Mouse (Mus musculus) midbrain, embryonic 12.5 days (tissue): ENCODE measurements at regions not wholly inside any gene's neighbourhood (a gene's known extent, or its start where the extent isn't known, plus 50 kb on each side); places are given as distances from the start of the nearest gene placed in this dataset.

Experiments
- ATAC-seq: fragments of 200-750 bp; cut with Nextera tagmentation; 2 replicates; pipeline ENCODE4 v1.8.0; 2017; ENCODE audit warnings: low read depth, moderate TSS enrichment, moderate library complexity; ENCODE audit not compliant: low FRiP score
- H3K27ac ChIP-seq: fragments of 300-500 bp; sonication (generic); replicated peaks from 2 replicates; pipeline ENCODE4 v1.5.1; 2016; ENCODE audit warnings: mild to moderate bottlenecking
- H3K27me3 ChIP-seq: fragments of 300-500 bp; sonication (generic); 2 replicates; pipeline ENCODE4 v1.6.1; 2016; ENCODE audit warnings: mild to moderate bottlenecking
- H3K36me3 ChIP-seq: fragments of 300-500 bp; sonication (generic); 2 replicates; pipeline ENCODE4 v1.6.1; 2016
- H3K4me1 ChIP-seq: fragments of 300-500 bp; sonication (generic); 2 replicates; pipeline ENCODE4 v1.6.1; 2016
- H3K4me2 ChIP-seq: fragments of 300-500 bp; sonication (generic); replicated peaks from 2 replicates; pipeline ENCODE4 v1.6.1; 2016; ENCODE audit warnings: mild to moderate bottlenecking, moderate library complexity
- H3K4me3 ChIP-seq: fragments of 300-500 bp; sonication (generic); 2 replicates; pipeline ENCODE4 v1.5.1; 2016; ENCODE audit warnings: mild to moderate bottlenecking
- H3K9ac ChIP-seq: fragments of 300-500 bp; sonication (generic); replicated peaks from 2 replicates; pipeline ENCODE4 v1.6.1; 2016; ENCODE audit warnings: mild to moderate bottlenecking, moderate library complexity
- H3K9me3 ChIP-seq: fragments of 300-500 bp; sonication (generic); 2 replicates; pipeline ENCODE4 v1.6.1; 2016; ENCODE audit warnings: mild to moderate bottlenecking
- WGBS: fragments of 180-500 bp; shearing (Covaris S2); methylation state at CpG from one replicate; pipeline ENCODE4 v1.1.7; 2016; 5-methylcytosine and 5-hydroxymethylcytosine counted together

DNA sequence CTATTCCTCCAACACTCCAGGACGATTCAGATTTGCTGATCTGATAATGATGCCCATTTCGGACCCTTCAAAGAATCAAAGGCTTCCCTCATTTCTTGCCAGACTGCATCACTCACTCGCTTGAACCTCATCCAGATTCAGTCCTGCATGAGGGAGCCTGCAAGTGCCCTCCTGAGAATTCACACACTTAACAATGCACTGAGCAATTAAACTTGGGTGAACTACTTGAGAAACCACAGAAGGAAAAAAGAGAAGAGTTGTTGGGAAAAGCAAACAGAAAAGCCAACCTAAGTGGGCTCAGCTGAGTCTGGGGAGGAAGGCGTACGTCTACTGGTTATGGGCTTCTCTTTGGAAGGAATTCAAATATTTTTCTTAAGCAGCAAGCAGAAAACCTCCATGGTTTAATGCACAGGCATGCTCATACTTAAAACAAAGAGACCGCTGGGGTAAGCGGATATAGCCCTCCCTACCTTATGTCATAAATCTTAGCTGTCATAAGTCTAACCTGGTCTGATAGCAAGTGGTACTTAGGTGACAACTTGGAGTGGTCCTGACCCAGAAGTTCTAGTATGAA, 343.6 kb upstream of the Jmjd1c start:
- Histone ChIP-seq H3K27ac (no peak overlapping the region), H3K4me3 (no peak overlapping the region), H3K9me3 (no peaks in the 10 kb centered on the region), H3K36me3 (no peaks in the 10 kb centered on the region), H3K9ac (no peak overlapping the region), H3K4me2 (no peak overlapping the region), H3K27me3 (no peaks in the 10 kb centered on the region), H3K4me1 (0 out of 2 replicates have a peak, but pooled peaks cover 4% of the 10 kb centered on the region)
- ATAC-seq = no peak
- 88% methylated on average over 7 of the region's 7 CpGs for WGBS

DNA sequence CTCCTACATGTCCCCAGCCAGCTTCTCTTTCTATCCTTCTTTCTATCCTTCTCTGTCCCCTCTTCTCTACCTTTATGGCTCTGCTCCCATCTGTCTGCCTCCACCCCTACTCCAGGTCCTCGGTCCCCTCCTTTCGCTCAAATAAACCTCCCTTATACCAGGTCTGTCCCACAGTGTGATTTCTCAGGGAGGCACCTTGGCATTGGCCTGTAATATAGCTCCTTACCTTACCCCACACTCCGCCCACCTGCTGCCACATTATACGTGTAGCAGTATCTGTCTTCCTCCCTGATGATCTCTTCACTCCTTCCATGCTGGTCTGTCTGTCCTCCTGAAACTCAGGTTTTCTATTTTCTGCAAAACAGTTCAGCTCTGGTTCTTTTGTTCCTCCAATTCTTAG, 339.1 kb upstream of the Jmjd1c start:
- no peaks in the 10 kb centered on the region for H3K4me1 ChIP-seq
- H3K4me2 ChIP-seq = no peak overlapping the region
- no peak overlapping the region for H3K9ac ChIP-seq
- H3K9me3 ChIP-seq = no peaks in the 10 kb centered on the region
- H3K27ac ChIP-seq = no peak overlapping the region
- H3K4me3 ChIP-seq = no peak overlapping the region
- no peaks in the 10 kb centered on the region for H3K36me3 ChIP-seq
- ATAC-seq = no peak
- H3K27me3 ChIP-seq = no peaks in the 10 kb centered on the region
- 92% methylated on average over 4 of the region's 4 CpGs for WGBS

DNA sequence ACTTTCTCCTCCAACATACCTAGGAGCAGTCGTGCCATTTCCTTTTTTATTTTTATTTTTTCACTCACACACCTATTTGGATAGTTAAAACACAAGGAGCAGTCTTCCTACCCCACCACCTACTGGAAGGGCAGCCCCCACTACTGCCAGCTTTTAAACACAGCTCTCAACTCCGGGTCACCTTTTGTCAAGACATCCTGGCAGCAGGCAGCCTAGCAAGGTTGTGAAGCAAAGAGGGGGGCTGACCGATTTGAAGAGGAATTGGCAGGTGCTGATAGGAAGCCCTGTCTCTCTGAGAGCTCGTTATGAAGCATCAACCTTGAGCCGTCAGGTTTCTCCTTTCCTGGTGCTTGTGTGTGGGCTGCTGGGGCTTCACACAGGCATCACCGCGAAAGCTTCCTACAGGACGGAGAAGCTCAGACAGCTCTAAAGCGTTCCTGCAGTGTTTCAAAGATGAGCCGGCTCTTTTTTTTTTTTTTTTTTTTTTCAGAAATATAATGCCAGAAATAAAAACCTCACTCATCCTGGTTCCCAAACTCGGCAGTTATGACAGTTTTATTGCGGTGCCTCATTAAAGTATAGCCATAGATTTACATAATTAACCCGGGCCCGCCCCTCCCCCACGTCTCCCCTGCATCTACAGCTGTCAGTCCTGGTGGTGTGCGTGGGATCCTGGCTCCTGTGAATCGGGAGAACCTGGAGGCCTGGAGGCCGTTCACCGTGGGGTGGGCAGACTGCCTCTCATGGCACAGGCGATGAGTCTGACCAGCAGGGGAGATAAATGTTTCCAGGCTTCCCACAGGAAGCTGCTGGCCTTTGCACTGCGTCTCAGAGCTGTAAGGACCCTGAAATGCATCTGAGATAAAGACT, 325.5 kb upstream of the Jmjd1c start:
- H3K4me3 ChIP-seq = no peak overlapping the region
- no peak overlapping the region for H3K9ac ChIP-seq
- H3K27me3 ChIP-seq = no peaks in the 10 kb centered on the region
- peak overlapping the region; percentile 38 for H3K4me2 ChIP-seq
- WGBS = 47% methylated on average over 21 of the region's 21 CpGs
- H3K4me1 ChIP-seq = peaks cover 5% of the 10 kb centered on the region; the same call in 1 of the 2 replicates
- no peak overlapping the region for H3K27ac ChIP-seq
- ATAC-seq = peak; percentile 58; the same call in 1 of the 2 replicates
- H3K9me3 ChIP-seq = peaks cover 16% of the 10 kb centered on the region
- H3K36me3 ChIP-seq = no peaks in the 10 kb centered on the region

DNA sequence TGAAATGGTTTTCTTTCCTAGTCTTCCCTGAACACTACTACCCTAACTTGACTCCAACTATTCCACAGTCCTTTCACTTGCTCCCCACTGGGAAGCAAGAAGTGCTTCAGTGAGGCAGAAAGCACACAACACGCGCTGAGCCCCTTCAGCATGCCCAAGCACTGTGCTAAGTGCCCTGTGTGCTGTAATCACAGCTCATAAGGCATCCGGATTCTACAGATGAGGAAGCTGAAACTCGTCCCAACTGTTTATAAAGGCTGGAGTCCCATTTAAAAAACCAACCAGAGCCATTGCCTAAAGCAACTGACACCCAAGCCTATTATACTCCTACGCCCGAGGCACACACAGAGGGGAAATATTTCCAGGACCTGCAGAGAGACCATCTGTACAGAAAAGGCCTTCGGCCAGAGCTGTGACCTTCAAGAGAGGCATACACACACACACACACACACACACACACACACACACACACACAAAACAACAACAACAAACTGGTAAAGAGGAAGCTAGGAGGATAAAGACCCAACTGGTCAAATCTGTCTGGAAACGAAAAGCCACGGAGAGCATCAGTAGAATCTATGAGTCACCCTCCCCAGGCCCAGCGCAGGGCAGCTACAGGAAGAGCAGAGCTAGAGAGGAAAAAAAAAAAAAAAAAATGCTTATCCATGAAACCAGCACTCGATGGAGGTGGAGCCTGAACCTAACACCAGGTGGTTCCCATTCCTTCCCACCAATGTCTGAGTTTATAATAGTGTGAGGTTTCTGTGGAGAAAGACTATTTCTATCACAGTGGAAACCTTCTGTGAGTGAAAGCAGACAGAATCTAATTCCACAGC, 315.4 kb upstream of the Jmjd1c start:
- no peak overlapping the region for H3K9ac ChIP-seq
- ATAC-seq = no peak
- no peaks in the 10 kb centered on the region for H3K27me3 ChIP-seq
- H3K27ac ChIP-seq = no peak overlapping the region
- no peaks in the 10 kb centered on the region for H3K4me1 ChIP-seq
- H3K4me3 ChIP-seq = no peak overlapping the region
- 80% methylated on average over 11 of the region's 11 CpGs for WGBS
- no peaks in the 10 kb centered on the region for H3K36me3 ChIP-seq
- H3K9me3 ChIP-seq = 0 out of 2 replicates have a peak, but pooled peaks cover 3% of the 10 kb centered on the region
- H3K4me2 ChIP-seq = no peak overlapping the region

DNA sequence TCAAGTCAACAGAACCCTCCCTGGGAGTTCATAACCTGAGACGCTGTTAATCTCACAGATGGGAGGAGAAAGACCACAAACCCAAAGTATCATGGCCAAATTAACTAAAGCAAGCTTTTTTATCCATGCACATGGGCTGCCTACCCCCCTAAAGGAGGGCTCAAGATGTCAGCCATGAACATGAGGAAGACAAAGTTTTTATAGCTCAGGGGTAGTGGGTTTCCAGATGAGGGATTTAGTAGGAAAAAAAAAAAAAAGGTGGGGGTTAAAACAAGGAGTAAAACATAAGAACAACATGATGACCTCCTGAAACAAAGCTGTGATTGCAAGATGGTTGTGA, 314.8 kb upstream of the Jmjd1c start:
- 72% methylated on average over 1 of the region's 1 CpGs for whole genome bisulfite sequencing
- no peak overlapping the region for H3K27ac ChIP-seq

DNA sequence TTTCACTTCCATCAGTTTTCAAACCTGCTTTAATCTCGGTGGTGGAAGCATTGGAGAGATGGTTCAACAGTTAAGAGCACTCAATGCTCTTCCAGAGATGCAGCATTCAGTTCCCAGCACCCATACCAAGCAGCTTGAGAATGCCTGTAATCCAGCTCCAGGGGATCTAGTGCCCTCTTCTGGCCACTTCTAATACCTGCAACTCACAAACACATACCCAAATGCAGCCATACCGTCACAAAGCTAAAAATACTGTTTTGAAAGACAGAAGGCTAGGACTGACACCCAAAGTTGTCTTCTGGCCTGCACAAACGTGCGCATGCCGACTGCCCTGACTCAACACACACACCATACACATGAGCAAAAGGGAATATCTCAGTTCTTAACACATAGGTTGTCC, 313.9 kb upstream of the Jmjd1c start:
- H3K9ac ChIP-seq = no peak overlapping the region
- H3K9me3 ChIP-seq = 0 out of 2 replicates have a peak, but pooled peaks cover 3% of the 10 kb centered on the region
- H3K4me3 ChIP-seq = no peak overlapping the region
- H3K36me3 ChIP-seq = no peaks in the 10 kb centered on the region
- no peaks in the 10 kb centered on the region for H3K4me1 ChIP-seq
- WGBS = 89% methylated on average over 5 of the region's 5 CpGs
- H3K4me2 ChIP-seq = no peak overlapping the region
- H3K27ac ChIP-seq = no peak overlapping the region
- ATAC-seq = no peak
- H3K27me3 ChIP-seq = no peaks in the 10 kb centered on the region

More for the DNA sequence above, 314.8 kb upstream of the Jmjd1c start:
- Histone ChIP-seq H3K9me3 (0 out of 2 replicates have a peak, but pooled peaks cover 3% of the 10 kb centered on the region), H3K4me3 (no peak overlapping the region), H3K9ac (no peak overlapping the region), H3K4me2 (no peak overlapping the region), H3K36me3 (no peaks in the 10 kb centered on the region), H3K4me1 (no peaks in the 10 kb centered on the region), H3K27me3 (no peaks in the 10 kb centered on the region)
- no peak for ATAC-seq

DNA sequence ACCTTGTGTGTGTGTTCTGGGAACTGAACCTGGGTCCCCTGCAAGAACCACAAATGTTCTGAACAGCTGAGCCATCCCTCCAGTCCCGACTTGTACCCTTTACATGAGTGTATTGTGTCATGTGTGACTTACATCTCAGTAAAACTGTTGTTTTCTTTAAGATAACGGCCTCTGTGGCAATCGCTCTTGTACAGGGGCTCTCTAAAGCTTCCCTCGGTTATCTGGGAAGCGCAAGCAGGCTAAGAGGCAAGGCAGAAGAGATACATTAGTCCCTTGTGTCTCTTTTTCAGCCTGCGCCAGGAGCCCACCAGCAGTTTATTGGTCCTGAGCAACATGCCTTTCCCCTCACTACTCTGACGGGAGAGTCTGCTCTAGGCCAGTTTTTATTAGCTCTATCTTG, 308.1 kb upstream of the Jmjd1c start:
- Histone ChIP-seq H3K9ac (no peak overlapping the region), H3K9me3 (no peaks in the 10 kb centered on the region), H3K4me1 (no peaks in the 10 kb centered on the region), H3K36me3 (no peaks in the 10 kb centered on the region), H3K4me2 (no peak overlapping the region), H3K4me3 (no peak overlapping the region), H3K27me3 (no peaks in the 10 kb centered on the region), H3K27ac (no peak overlapping the region)
- WGBS = 89% methylated on average over 7 of the region's 7 CpGs
- no peak for ATAC-seq

DNA sequence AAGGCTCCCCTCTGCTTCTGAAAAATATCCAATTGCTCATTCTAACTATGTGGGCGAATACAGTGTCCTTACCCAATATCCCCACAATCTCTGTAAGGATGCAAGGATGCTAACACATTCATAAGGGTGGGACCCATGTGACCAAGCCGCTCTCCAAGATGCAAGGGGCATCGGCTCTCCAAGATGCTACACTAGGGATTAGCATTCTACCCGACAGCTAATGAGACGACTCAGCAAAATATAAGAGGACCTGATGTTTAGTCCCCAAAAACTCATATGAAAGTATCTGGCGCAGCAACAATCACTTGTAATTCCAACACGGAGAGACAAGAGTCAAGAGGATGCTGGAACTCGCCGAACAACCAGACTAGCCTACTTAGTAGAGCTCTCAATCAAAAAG, 299.6 kb upstream of the Jmjd1c start:
- Histone ChIP-seq H3K27ac (no peak overlapping the region), H3K4me3 (no peak overlapping the region), H3K36me3 (no peaks in the 10 kb centered on the region), H3K9ac (no peak overlapping the region), H3K4me1 (peaks cover 4% of the 10 kb centered on the region; the same call in 1 of the 2 replicates), H3K4me2 (no peak overlapping the region), H3K9me3 (no peaks in the 10 kb centered on the region), H3K27me3 (no peaks in the 10 kb centered on the region)
- 91% methylated on average over 9 of the region's 9 CpGs for WGBS
- ATAC-seq = no peak

DNA sequence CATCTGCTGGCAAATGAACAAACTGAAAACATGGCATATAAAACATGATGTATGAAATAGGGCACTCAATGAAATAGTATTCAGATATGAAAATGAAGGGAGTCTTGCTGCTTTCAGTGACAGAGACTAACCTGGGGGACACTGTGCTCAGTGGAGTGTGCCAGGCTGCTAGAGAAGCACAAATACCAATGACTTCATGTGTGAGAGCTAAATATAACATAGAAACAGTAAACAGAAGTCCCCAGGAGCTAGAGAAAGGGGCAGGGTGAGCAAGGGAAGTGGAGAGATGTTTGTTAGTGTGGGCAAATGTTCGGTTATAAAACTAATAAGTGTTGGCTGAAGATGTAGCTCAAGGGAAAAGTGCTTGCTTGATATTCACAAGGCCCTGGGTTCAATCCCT, 293.2 kb upstream of the Jmjd1c start:
- Histone ChIP-seq H3K27me3 (no peaks in the 10 kb centered on the region), H3K9ac (no peak overlapping the region), H3K9me3 (peaks cover 5% of the 10 kb centered on the region; the same call in 1 of the 2 replicates), H3K36me3 (no peaks in the 10 kb centered on the region), H3K27ac (no peak overlapping the region), H3K4me3 (no peak overlapping the region), H3K4me1 (no peaks in the 10 kb centered on the region), H3K4me2 (no peak overlapping the region)
- WGBS = 89% methylated on average over 1 of the region's 1 CpGs
- no peak for ATAC-seq

DNA sequence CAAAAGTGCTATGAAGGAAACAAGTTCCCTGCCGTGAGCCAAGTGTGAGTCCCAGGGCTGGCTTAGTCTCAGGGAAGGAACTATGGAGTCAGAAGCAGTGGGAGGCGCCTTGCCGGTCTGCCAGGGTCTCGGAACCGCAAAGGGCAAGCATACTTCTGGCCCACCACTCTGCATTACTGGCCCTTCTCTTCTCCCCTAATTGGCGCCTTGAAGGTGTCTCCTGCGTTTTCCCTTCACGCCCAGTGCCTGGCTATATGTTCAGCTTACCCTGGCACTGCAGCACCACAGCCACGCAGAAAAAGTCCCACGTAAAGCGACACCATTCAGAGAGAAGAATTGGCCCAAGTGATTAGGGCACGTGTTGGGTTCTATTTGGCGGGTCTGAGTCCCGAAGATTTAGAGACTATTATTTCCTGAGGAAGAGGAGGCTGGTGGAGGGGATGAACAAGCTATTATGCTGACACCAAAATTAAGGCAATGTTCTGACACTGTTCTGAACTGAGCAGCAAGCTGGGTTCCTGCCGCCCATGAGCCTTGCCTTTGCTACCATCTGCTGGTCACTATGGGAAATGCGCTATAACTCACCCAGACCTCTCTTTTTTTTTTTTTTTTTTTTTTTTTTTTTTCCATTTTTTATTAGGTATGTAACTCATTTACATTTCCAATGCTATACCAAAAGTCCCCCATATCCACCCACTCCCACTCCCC, 288.5 kb upstream of the Jmjd1c start:
- no peak overlapping the region for H3K4me2 ChIP-seq
- H3K36me3 ChIP-seq = no peaks in the 10 kb centered on the region
- H3K27me3 ChIP-seq = no peaks in the 10 kb centered on the region
- H3K4me1 ChIP-seq = no peaks in the 10 kb centered on the region
- H3K27ac ChIP-seq = no peak overlapping the region
- 49% methylated on average over 16 of the region's 16 CpGs for WGBS
- H3K4me3 ChIP-seq = no peak overlapping the region
- peak; percentile 73; the same call in 1 of the 2 replicates for ATAC-seq
- H3K9me3 ChIP-seq = peaks cover 5% of the 10 kb centered on the region; the same call in 1 of the 2 replicates
- no peak overlapping the region for H3K9ac ChIP-seq

DNA sequence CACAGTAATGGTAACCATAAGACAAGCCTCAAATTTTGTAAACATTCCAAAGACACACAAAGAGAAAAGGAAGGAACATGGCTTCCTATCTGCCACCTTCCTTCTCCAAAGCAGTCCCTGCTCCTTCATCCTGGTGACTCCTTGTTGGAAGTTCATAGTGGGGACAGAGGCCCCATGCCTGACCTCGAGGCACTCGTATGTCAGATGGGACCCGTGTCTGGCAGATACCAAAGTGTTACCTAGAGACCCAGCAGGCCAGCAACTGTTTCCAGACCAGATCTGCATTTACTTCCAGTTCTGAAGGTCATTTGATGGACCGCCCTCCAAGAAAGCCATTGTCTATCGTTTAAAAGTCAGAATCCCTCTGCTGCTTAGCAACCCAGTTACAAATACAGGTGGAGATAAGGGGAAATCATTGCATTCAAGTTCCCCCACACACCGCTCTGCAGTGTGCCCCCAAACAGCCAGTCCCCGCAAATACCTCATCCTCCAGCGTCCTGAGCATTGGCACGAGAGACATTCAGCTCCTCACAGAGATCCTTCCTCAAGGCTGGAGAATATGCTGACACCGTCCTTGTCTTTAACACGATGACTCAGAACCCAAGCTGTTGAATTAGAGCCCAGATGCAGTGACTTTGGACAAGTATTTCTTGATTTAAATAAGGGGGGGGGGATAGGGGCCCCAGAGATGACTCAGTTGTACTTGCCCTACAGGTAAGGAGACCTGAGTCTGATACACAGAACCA, 283.2 kb upstream of the Jmjd1c start:
- Histone ChIP-seq H3K9ac (no peak overlapping the region), H3K9me3 (no peaks in the 10 kb centered on the region), H3K4me3 (no peak overlapping the region), H3K27me3 (peaks cover 8% of the 10 kb centered on the region), H3K4me1 (0 out of 2 replicates have a peak, but pooled peaks cover 5% of the 10 kb centered on the region), H3K36me3 (no peaks in the 10 kb centered on the region), H3K4me2 (no peak overlapping the region), H3K27ac (no peak overlapping the region)
- ATAC-seq = no peak
- 86% methylated on average over 11 of the region's 11 CpGs for WGBS
